Mouse (Mus musculus) midbrain, embryonic 16.5 days (tissue): ENCODE data around the gene Apod. TPM values are rescaled to one million over a fixed set of nuclear protein-coding genes. Genes with fewer than 3 reads are reported as not detected.
"Not testable (repeated sequence)": the region's sequence is repeated elsewhere in the genome, so short reads cannot be mapped to it uniquely, and the experiment has no call there.

Experiments
- ATAC-seq: fragments of 200-750 bp; cut with Nextera tagmentation; 2 replicates; pipeline ENCODE4 v1.8.0; 2017; ENCODE audit warnings: moderate TSS enrichment
- H3K27ac ChIP-seq: fragments of 300-500 bp; sonication (generic); 2 replicates; pipeline ENCODE4 v1.5.1; 2014; ENCODE audit warnings: mild to moderate bottlenecking, low read length, mixed read lengths
- H3K27me3 ChIP-seq: fragments of 300-500 bp; sonication (generic); 2 replicates; pipeline ENCODE4 v1.6.1; 2014; ENCODE audit warnings: low read depth, low read length, mixed read lengths; ENCODE audit not compliant: control insufficient read depth, insufficient read depth
- H3K36me3 ChIP-seq: fragments of 300-500 bp; sonication (generic); 2 replicates; pipeline ENCODE4 v1.6.1; 2014; ENCODE audit warnings: mild to moderate bottlenecking, low read length, moderate library complexity, mixed read lengths; ENCODE audit not compliant: control insufficient read depth, insufficient read depth
- H3K4me1 ChIP-seq: fragments of 300-500 bp; sonication (generic); 2 replicates; pipeline ENCODE4 v1.6.1; 2014; ENCODE audit warnings: mild to moderate bottlenecking, low read length, mixed read lengths; ENCODE audit not compliant: control insufficient read depth, insufficient read depth
- H3K4me2 ChIP-seq: fragments of 300-500 bp; sonication (generic); 2 replicates; pipeline ENCODE4 v1.6.1; 2014; ENCODE audit warnings: mild to moderate bottlenecking, low read length, mixed read lengths
- H3K4me3 ChIP-seq: fragments of 300-500 bp; sonication (generic); 2 replicates; pipeline ENCODE4 v1.5.1; 2014; ENCODE audit warnings: low read depth, mild to moderate bottlenecking, low read length, moderate library complexity, mixed read lengths
- H3K9ac ChIP-seq: fragments of 300-500 bp; sonication (generic); 2 replicates; pipeline ENCODE4 v1.6.1; 2014; ENCODE audit warnings: low read depth, low read length, mixed read lengths
- H3K9me3 ChIP-seq: fragments of 300-500 bp; sonication (generic); replicated peaks from 2 replicates; pipeline ENCODE4 v1.6.1; 2014; ENCODE audit warnings: mild to moderate bottlenecking, low read length, mixed read lengths; ENCODE audit not compliant: control insufficient read depth, poor library complexity, severe bottlenecking
- WGBS: fragments of 180-500 bp; shearing (Covaris S2); extraction: QIAGEN DNeasy Blood & Tissue Kit; methylation state at CpG from one replicate; pipeline ENCODE4 v1.1.7; 2014; 5-methylcytosine and 5-hydroxymethylcytosine counted together
- polyA plus RNA-seq: library from polyadenylated mRNA; unstranded; fragments of >200 nt; fragmentation: Nextera tagmentation; extraction: Ambion mirVana; gene quantifications from 2 replicates; pipeline ENCODE4 v1.2.1, GENCODE M21; 2015

Apod gene
- polyA plus RNA-seq, 1 experiment from 2014 or later, result 89.1 TPM

GRCm38 (mm10) chr16:31316246-31317143, 1.9 kb upstream of the Apod start:
- 58% methylated on average over 12 of the region's 12 CpGs for WGBS
- not testable (repeated sequence) for ATAC-seq, H3K9ac ChIP-seq, H3K9me3 ChIP-seq, H3K4me3 ChIP-seq, H3K27me3 ChIP-seq, H3K4me1 ChIP-seq, H3K36me3 ChIP-seq, H3K4me2 ChIP-seq
- 0 out of 2 replicates have a peak overlapping the region, but pooled peaks have one; percentile 10 for H3K27ac ChIP-seq

DNA sequence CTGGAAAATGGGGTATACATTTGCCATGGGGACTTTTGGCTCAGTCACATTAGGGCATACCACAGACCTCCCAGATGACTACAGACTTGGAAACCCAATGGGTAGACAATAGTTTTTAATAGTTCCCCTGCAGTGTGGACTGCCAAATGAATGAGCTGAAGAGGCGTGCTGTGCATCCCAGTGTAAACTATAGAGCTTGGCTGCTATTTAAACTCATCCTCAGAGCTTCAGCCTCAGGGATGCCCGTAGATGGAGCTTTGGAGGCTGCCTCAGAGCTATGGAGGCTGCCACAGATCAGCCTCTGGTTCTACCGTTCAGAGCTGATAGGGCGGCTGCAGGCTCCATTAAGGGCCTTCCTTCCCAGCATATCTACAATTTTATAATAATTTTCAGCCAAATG, 686 bp upstream of the Apod start:
- WGBS, result 74% methylated on average over 4 of the region's 4 CpGs
- ATAC-seq, result no peak
- no peak overlapping the region for H3K9ac ChIP-seq
- H3K4me3 ChIP-seq, result no peak overlapping the region
- H3K36me3 ChIP-seq, result no peaks in the 10 kb centered on the region
- no peaks in the 10 kb centered on the region for H3K4me1 ChIP-seq
- H3K9me3 ChIP-seq, result no peaks in the 10 kb centered on the region
- no peak overlapping the region for H3K4me2 ChIP-seq
- H3K27me3 ChIP-seq, result no peaks in the 10 kb centered on the region
- H3K27ac ChIP-seq, result no peak overlapping the region

- Histone ChIP-seq H3K9me3 (no peaks in the 10 kb centered on the region), H3K36me3 (no peaks in the 10 kb centered on the region), H3K27me3 (no peaks in the 10 kb centered on the region), H3K27ac (no peak overlapping the region), H3K4me1 (no peaks in the 10 kb centered on the region), H3K4me3 (no peak overlapping the region), H3K9ac (no peak overlapping the region), H3K4me2 (no peak overlapping the region)
- WGBS, result 58% methylated on average over 2 of the region's 2 CpGs
- no peak for ATAC-seq
These were observed 997 bp downstream of the Apod start for GRCm38 (mm10) chr16:31313611-31314010.

GRCm38 (mm10) chr16:31312296-31312695, 2.3 kb downstream of the Apod start:
- H3K36me3 ChIP-seq, result no peaks in the 10 kb centered on the region
- no peak overlapping the region for H3K27ac ChIP-seq
- no peak overlapping the region for H3K4me3 ChIP-seq
- no peak for ATAC-seq
- H3K9me3 ChIP-seq, result no peaks in the 10 kb centered on the region
- no peak overlapping the region for H3K9ac ChIP-seq
- no peak overlapping the region for H3K4me2 ChIP-seq
- WGBS, result 72% methylated on average over 3 of the region's 3 CpGs
- H3K4me1 ChIP-seq, result no peaks in the 10 kb centered on the region
- H3K27me3 ChIP-seq, result no peaks in the 10 kb centered on the region

- peaks cover under 1% of the 10 kb centered on the region; the same call in 1 of the 2 replicates for H3K4me1 ChIP-seq
- ATAC-seq, result no peak
- no peak overlapping the region for H3K27ac ChIP-seq
- 63% methylated on average over 5 of the region's 5 CpGs for WGBS
- H3K4me2 ChIP-seq, result no peak overlapping the region
- H3K4me3 ChIP-seq, result no peak overlapping the region
- no peaks in the 10 kb centered on the region for H3K9me3 ChIP-seq
- no peak overlapping the region for H3K9ac ChIP-seq
- H3K36me3 ChIP-seq, result no peaks in the 10 kb centered on the region
- no peaks in the 10 kb centered on the region for H3K27me3 ChIP-seq
These were observed 9.2 kb downstream of the Apod start for GRCm38 (mm10) chr16:31305199-31305919.

GRCm38 (mm10) chr16:31303276-31303675, 11.3 kb downstream of the Apod start:
- Histone ChIP-seq H3K4me3 (no peak overlapping the region), H3K9ac (no peak overlapping the region), H3K4me1 (peaks cover 17% of the 10 kb centered on the region), H3K9me3 (no peaks in the 10 kb centered on the region), H3K27ac (no peak overlapping the region), H3K4me2 (no peak overlapping the region), H3K27me3 (no peaks in the 10 kb centered on the region), H3K36me3 (no peaks in the 10 kb centered on the region)
- no peak for ATAC-seq
- WGBS, result 66% methylated on average over 10 of the region's 10 CpGs

DNA sequence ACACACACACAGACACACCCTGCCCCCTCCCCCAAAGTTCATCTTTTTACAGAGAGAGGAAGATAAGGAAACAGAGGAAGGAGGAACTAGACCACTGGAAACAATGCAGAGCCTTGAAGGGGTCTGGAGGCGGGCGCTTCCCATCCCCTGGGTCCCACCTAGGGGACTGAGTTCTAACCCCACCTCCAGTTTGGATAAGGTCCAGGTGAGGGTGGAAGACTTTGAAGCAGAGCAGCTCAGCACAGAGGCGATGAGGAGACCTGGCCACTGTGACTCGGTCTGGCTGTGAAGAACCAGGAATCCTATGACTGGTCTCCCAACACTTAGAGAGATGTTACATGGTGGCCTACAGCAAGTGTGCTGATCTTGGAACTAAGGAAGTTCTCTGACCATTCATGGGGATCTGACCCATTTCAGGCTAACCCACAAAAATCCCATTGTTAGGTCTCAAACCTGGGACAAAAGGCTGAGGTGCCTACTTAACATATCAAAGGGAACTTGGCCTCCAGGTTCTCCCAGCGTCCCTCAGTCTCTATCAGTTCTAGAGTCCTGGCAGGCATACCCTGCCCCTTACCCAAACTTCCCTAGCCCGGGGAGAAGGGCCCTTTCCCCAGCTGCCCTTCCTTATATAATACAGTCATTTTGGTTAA, 13.6 kb downstream of the Apod start:
- Histone ChIP-seq H3K9ac (no peak overlapping the region), H3K4me3 (no peak overlapping the region), H3K36me3 (no peaks in the 10 kb centered on the region), H3K4me1 (peaks cover 17% of the 10 kb centered on the region), H3K9me3 (no peaks in the 10 kb centered on the region), H3K27ac (no peak overlapping the region), H3K4me2 (no peak overlapping the region), H3K27me3 (no peaks in the 10 kb centered on the region)
- no peak for ATAC-seq
- WGBS, result 75% methylated on average over 6 of the region's 6 CpGs

DNA sequence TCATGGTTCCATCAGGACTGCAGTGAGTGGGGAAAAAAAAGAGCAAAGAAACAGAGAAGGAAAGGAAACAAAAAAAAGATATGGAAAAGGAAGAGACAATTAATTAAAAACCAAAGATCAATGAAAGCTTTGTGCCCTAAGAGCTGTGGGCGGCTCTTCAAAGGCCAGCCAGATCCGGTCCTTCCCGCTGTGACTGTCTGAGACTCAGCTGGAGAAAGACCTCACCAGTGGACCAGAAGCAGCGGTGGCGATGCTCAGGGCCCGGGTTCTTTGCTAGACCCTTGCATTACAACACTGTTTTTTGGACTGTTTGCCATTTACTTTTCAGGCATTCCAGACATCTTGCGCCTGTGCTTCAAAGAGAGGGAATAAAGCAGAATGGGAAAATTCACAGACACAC, 14.1 kb downstream of the Apod start:
- H3K4me2 ChIP-seq, result no peak overlapping the region
- peaks cover 17% of the 10 kb centered on the region for H3K4me1 ChIP-seq
- H3K9me3 ChIP-seq, result no peaks in the 10 kb centered on the region
- no peaks in the 10 kb centered on the region for H3K36me3 ChIP-seq
- H3K4me3 ChIP-seq, result no peak overlapping the region
- no peak overlapping the region for H3K9ac ChIP-seq
- H3K27ac ChIP-seq, result no peak overlapping the region
- 17% methylated on average over 7 of the region's 7 CpGs for WGBS
- ATAC-seq, result no peak
- no peaks in the 10 kb centered on the region for H3K27me3 ChIP-seq
